Mouse (Mus musculus) brain, embryonic 14.5 days (tissue): ENCODE results near the gene Nasp. TPM values are rescaled to one million over a fixed set of nuclear protein-coding genes. Genes with fewer than 3 reads are reported as not detected.
"Not testable (repeated sequence)": the region's sequence is repeated elsewhere in the genome, so short reads cannot be mapped to it uniquely, and the experiment has no call there.

Experiments used
- DNase-seq: peaks from one replicate; pipeline ENCODE4 v3.0.0-alpha.2; 2011; ENCODE audit warnings: low read depth
- CTCF ChIP-seq: fragments of 200-500 bp; IDR thresholded peaks from 2 replicates; pipeline ENCODE4 v1.5.1; 2012; ENCODE audit warnings: inconsistent platforms, mild to moderate bottlenecking, moderate library complexity, borderline replicate concordance; ENCODE audit not compliant: insufficient read depth, insufficient read length; ENCODE audit errors: extremely low read depth
- POLR2A ChIP-seq: fragments of 200-500 bp; IDR thresholded peaks from 2 replicates; pipeline ENCODE4 v1.6.1; 2012; ENCODE audit warnings: mild to moderate bottlenecking, inconsistent platforms, borderline replicate concordance; ENCODE audit not compliant: poor library complexity, insufficient read depth, insufficient read length, severe bottlenecking; ENCODE audit errors: extremely low read depth
- polyA plus RNA-seq: library from polyadenylated mRNA; depleted of rRNA; stranded (reverse); fragments of >200 nt; gene quantifications from 2 replicates; pipeline ENCODE4 v1.2.3, GENCODE M21; 2012; rRNA removed

Nasp gene
- 94.4 and 113 TPM in 2 replicates for polyA plus RNA-seq

DNA sequence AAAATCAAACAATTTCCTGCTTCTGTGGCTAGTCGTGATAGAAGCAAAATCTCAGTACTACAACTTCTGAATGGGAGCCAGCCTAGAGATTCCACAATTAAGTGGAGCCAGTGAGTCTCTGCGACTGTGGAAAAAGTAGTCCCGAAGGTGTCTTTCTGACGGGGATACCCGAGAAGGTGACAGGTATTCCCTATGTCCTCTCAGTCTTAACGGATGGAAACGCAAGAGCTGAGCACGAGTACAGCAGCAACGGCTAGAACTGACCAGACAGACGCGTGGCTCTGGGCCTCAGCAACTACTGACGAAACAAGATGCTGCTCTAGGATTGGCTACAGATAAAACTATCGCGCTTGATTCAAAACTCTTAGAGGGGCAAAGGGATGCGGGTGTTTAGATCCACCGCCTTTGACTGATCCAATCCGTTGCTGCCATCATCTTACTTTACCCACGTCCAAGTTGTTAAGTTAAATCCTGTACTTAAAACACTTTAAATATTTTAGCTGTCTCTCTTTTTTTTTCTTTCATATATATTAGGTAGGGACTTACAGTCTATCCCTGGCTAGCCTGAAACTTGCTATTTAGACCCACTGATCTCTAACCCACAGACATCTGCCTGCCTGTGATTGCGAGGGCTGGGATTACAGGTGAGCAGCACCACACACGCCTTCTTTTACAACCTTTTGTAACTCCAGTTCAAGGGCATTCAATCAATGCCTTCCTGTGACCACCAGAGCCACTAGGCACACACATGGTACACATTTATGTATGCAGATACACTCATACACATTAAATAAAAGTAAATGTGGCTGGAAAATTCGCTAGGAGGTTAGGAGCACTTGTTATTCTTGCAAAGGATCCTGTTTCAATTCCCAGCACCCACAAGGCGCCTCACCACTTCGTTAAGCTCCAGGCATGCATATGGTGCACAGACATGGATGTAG lies at the start of gene Nasp:
Nasp (minus strand) TSS at position 220 of the 941 bp plus-strand sequence.
- TF ChIP-seq POLR2A, result no peak
- no peak for TF ChIP-seq CTCF
- peak; percentile 95 for DNase-seq

DNA sequence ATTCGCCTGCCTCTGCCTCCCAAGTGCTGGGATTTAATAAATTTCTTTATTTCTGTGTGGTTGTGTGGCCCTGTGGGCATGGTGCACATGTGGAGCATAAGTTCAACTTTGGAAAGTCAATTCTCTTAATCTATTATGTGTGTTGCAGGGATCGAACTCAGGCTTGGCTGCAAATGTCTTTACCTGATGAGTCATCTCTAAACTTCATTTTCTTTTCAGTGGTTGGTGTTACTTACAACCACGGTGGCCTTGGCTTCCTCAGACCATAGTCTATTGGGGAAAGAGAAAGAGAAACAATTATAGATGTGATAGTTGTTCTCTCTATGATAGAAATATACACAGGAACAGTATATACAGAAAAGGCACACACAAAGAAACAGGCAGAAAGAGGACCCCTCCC lies 48.3 kb upstream of the Nasp start:
- TF ChIP-seq CTCF, result no peak
- TF ChIP-seq POLR2A, result no peak
- no peak for DNase-seq

DNA sequence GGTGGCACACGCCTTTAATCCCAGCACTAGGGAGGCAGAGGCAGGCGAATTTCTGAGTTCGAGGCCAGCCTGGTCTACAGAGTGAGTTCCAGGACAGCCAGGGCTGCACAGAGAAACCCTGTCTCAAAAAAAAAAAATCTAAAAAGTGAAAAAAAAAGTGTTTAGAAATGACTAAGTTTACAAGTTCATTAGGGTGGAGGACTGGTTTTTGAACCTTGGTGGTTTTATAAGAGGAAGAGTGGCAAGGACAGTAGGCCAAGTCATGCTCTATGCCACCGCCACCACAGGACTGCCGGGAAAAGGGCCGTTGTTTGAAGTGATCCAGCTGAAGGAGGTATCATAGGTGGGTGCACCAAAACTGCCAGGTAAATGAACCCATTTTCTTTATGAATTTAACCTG lies 47.0 kb upstream of the Nasp start:
- not testable (repeated sequence) for DNase-seq

DNA sequence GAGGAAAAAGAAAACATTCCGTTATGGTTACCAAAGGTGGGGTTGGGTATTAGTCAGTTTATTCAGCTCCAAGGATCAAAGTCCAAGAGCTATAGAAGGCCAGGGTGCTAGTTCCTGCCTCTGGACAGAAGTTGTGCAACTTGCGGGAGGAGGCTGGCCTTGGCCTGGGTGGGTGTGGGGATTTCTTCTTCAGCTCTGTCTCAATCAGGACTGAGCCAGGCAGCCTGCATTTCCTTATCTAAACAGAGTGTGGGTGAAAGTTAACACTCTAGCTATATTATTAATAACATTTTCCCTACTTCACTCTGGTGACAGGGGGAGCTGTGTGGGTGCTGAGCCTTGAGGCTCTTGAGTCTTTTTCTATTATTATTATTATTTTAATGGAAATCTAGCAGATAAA lies 45.0 kb upstream of the Nasp start:
- no peak for DNase-seq
- TF ChIP-seq CTCF (no peak), POLR2A (no peak)

DNA sequence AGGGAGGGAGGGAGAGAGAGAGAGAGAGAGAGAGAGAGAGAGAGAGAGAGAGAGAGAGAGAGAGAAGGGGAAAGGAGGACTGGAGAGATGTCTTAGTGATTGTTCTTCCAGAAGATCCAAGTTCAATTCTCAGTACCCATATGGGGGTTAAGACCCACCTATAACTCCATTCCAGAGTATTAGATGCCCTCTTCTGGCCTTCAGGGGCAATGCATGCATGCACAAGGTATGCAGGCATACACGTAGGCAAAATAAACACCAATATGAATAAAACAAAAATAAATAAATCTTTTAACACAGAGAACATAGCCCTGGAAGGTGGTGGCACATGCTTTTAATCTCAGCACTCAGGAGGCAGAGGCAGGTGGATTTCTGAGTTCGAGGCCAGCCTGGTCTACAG lies 41.5 kb upstream of the Nasp start:
- peak; percentile 40; the same call in 1 of the 2 replicates for TF ChIP-seq CTCF
- TF ChIP-seq POLR2A, result no peak
- no peak for DNase-seq

DNA sequence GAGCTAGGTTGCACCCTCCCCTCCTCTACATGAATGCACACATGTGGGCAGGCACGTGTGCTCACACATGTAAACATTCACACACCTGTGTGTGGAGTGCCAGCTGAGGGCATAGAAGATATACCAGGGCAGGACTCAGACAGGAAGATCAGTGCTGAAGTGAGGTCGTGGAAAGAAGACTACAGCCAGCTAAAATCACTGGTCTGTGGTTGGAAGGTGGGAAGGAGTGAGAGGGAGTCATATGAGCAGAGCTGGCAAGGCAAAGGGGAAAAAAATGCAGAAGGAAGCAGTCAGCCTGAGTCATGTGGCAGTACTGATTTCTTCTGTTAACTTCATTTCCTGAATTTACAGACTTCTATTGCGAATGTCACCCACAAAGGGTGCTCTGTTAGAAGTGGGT lies 40.4 kb upstream of the Nasp start:
- DNase-seq, result no peak
- TF ChIP-seq POLR2A, result no peak
- no peak for TF ChIP-seq CTCF

DNA sequence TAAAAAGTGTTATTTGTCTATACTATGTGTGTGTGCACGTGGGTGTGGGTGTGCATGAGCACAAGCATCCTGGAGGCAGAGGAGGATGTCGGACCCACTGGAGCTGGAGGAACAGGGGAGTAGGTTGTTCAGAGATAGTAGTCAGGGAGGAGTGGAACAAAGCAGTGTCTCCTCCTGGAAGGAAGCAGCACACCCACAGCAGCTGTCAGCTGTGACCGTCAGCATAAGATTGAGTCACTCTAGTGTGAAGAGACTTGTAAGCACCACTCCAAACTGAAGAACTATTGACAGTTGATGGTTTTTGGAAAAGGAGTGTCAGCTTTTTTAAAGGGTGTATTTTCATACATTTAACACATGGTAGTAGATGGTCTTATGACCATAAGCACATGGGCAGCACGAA lies 38.9 kb upstream of the Nasp start:
- peak; percentile 29 for DNase-seq
- TF ChIP-seq POLR2A (no peak), CTCF (no peak)

DNA sequence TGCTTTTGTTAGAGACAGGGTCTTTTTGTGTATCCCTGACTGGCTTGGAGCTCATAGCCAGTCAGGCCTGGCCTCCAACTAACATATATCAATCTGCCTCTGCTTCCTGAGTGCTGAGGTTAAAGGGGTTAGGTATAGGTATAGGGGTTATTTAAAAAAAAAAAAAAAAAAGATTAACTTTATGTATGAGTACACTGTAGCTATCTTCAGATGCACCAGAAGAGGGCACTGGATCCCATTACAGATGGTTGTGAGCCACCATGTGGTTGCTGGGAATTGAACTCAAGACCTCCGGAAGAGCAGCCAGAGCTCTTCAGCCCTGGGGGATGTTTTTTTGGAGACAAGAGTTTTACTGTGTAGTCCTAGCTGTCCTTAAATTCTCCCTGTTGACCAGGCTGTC lies 34.3 kb upstream of the Nasp start:
- TF ChIP-seq CTCF (no peak), POLR2A (no peak)
- DNase-seq, result no peak

DNA sequence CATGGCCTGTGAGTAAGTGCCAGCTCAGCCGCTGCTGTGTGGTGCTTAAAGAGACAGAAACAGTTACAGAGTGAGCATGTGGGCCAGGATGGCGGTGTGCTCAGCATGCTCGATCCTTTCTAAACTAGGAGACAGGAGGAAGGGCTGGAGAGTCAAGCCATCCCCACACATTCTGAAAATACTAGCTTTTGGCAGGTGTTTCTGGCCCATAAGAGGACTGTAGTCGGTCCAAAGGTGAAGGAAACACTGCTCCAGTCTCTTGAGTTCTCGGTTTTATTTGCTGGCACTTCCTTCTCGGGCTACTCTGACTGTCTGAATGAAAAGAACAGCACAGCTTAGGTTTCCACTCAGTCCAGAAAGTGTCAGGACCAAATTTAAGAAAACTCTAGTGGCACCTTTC lies 33.1 kb upstream of the Nasp start:
- DNase-seq, result no peak
- TF ChIP-seq CTCF (no peak), POLR2A (no peak)

DNA sequence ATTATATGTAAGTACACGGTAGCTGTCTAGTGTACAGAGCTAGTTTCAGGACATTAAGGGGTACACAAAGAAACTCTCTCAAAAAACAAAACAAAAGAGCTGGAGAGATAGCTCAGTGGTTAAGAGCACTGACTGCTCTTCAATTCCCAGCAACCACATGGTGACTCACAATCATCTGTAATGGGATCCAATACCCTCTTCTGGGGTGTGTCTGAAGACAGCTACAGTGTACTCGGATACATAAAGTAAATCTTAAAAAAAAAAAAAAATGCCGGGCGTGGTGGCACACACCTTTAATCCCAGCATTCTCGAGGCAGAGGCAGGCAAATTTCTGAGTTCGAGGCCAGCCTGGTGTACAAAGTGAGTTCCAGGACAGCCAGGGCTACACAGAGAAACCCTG lies 32.2 kb upstream of the Nasp start:
- DNase-seq, result not testable (repeated sequence)

DNA sequence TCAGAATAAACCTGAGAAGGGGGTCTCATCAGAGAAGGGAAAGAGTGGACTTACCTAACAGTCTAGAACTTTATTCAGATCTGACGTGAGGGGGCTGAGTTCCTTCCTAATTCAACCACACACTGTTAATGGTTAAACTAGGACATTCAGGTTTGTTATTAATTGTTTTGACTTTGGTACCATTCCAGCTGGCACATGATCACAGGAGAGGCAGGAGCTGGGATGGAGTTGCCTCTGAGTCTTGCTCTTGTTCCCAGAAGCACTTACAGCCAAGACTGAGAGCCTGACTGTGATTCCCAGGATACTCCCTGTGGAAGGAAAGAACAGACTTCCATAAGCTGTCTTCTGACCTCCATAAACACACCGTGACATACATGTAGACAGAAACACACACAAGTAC lies 31.7 kb upstream of the Nasp start:
- TF ChIP-seq CTCF (no peak), POLR2A (no peak)
- peak; percentile 63 for DNase-seq

DNA sequence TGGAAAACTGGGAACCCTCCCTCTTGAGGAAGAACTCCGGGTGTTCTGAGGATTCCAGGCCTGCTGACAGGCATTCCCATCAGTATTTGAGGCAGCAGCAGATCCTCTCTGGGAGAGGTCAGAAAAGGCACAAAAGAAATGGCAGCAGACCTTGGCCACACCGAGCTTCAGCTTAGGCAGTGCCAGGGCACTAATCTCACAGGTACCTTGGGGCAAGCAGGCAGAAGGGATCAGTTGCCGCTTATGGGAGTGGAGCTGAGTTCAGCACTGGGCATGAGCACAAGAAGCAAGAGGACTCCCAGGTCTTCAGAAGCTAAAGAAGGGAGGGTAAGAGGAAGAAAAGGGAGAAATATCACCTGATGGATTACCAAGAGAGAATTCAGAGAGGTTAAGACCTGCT lies 30.2 kb upstream of the Nasp start:
- TF ChIP-seq CTCF (no peak), POLR2A (no peak)
- no peak for DNase-seq

DNA sequence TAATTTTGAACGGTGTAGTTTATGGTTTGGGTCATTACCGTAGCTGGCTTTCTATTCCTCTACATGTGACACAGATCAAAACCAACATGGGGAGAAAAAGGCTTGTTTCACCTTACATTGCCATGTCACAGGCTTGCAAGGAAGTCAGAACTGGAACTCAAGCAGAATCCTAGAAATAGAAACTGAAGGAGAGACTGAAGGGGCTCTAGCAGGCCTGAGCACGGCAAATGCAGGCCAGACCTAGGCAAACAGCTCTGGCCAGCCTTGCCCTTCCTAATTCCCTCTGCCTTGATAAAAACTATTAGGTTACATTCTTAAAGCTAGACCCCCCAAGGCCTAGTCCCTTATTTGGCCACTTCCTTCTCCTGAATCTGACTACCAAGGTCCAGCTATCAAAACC lies 27.9 kb upstream of the Nasp start:
- TF ChIP-seq CTCF, result no peak
- no peak for TF ChIP-seq POLR2A
- no peak for DNase-seq

DNA sequence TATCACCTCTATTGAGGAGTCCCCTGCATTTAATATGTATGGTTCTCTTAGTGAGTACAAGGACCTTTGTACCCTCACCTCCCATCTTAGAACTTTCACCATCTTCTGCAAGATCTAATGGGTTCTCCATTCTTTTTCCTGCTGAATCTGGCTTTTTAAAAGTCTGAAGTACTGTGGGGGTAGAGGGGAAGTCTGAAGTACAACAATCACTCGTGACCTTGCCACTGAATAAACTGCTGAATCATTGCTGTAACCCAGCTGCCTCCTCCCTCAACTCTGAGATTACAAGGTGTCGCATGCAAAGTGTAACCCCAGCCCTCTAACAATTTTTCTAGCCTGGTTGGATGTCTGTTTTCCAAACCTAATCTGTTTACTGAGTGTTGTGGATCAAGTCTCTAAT lies 27.4 kb upstream of the Nasp start:
- TF ChIP-seq POLR2A (no peak), CTCF (no peak)
- DNase-seq, result no peak
